Mouse (Mus musculus) MN1 (cell line): ENCODE data around the gene 2610528A11Rik.

Source experiments
- DNase-seq: peaks from one replicate; pipeline ENCODE4 v3.0.0-alpha.2; 2016; ENCODE audit warnings: low spot score

Gene 2610528A11Rik

DNA sequence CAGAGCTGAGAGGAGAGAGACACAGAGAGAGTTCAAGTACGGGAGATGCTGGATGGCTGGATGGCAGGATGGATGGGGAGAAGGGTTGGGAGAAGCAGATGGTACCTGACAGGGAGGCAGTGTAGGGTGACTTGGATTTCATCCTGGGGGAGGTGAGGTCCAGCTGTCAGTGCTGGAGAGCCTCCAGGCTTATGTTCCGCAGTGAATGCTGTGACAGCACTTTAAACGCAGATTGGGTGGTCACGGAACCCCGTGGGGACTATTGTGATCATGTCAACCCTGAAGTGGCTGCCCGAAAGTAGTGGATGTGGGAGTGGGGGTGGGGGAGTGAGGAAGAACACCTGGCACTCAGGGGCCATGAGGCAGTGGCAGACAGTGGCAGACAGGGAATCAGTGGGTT is 19.4 kb downstream of the 2610528A11Rik start:
- DNase-seq: no peak

DNA sequence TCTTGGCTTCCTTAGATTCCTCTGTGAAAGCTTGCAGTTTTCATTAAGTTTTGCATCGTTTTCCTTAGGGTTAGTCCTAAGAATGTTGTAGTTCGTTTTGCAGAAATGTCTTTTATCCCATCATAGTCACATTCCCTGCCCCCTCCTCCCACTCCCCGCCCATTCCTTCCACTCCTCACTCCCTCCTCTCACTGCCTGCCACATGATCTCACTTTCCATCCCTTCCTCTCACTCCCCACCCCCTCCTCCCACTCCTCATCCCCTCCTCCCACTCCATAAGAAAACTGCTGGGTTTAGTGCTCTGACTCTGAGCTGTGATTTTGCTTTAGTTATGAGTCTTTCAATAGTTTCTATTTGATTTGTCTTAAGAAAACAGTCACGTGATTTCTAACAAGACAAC is 30.1 kb downstream of the 2610528A11Rik start:
- no peak for DNase-seq

DNA sequence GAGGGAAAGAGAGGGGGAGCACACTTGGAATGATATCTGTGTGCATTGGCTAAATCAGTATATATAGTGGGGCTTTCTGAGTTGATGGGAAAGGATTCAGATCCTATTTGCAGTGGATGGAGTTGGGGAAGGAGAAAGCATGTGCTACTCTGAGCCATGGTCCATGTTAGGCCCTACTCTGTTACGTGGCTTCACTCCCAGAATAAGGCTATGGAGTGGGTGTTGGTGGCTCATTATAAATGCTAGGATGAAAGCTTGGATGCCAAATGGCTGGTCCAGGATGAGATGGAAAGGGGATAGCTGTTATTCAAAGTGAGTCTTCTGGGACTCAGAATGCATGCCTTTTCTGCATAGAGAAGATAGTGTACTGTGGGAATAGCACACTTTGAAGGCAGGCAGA is 33.1 kb downstream of the 2610528A11Rik start:
- no peak for DNase-seq

DNA sequence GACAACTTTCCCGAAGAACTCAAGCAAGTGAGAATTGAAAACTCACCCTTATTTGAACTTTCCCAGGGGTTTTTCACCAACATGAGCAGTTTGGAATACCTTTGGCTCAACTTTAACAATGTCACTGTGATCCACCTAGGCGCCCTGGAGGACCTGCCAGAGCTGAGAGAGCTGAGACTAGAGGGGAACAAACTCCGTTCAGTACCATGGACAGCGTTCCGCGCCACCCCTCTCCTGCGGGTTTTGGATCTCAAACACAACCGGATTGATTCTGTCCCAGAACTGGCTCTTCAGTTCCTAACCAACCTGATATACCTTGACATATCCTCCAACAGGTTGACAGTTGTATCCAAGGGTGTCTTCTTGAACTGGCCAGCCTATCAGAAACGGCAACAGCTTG is 45.3 kb downstream of the 2610528A11Rik start:
- DNase-seq: no peak

DNA sequence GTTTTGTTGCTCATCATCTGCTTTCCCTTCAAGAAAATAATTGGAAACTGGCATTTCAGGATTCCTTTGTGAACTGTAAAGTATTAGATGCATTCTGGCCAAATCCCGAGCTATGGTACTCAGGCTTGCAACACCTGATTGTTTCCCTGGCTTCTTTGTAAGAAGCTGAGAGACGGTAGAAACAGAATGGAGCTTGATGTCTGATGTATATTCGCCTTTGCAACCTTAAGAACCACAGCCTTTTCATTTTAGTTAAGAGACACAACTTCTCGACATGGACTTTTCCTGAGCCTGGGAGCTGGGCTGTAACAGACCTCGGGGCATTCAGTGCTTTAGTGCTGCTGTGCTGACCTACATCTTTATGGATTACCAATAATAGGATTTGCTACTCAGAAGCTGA is 46.2 kb downstream of the 2610528A11Rik start, which contains the start of gene Lrit2:
TSS of gene Lrit2 (plus strand) at position 301 of the 400 bp plus-strand sequence.
- DNase-seq: no peak

DNA sequence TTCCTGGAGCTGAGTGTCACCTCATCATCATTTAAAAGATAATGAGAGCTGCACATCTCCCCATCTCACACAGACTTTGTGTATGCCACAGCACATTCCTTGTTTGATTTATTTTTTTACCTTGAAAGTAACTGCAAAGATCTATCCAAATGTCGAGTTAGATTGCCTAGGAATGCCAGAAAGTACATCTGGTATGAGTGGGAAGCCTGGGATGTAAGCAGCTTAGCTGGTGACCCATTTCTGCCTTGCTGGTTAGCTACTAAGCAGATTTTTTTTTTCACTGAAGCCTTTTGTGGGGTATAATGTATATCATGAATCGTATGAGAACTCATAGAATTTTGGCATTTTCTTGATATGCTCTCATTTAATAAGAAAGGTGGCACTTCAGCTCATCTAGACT is 47.2 kb downstream of the 2610528A11Rik start:
- DNase-seq: no peak

DNA sequence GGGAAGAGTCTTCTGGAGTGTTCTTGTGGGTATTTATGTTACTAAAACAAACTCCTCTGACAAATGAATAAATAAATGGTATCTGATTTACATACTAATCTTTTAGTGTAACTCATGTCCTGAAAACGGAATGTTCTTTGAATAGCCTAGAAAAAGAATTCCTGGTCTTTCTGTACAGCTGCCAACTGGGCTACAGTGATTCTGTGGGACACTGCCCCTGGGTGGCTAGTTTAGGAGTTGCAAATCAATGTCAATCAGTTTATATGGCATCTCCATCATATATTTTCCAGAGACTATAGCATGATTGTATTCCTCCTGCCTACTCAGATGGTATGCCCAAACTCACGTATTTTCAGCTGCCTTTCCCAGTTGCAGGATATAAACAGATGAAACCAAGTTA is 49.0 kb downstream of the 2610528A11Rik start:
- DNase-seq: no peak
